Mouse (Mus musculus) heart, postnatal 14 days (tissue): Measurements from ENCODE around the gene Gpm6a. TPM values are rescaled to one million over a fixed set of nuclear protein-coding genes. Genes with fewer than 3 reads are reported as not detected.

ENCODE experiments used
- total RNA-seq, 2 experiments: library from RNA; stranded (reverse); gene quantifications; 2 replicates each; pipeline ENCODE4 v1.2.3; 2021

Gene Gpm6a
- total RNA-seq, 2 experiments from 2014 or later: 8.9 to 11.5 TPM

Other genes with a start within 250 kb of the Gpm6a start
- gene Wdr17, start 67.7 kb upstream of the Gpm6a start, total RNA-seq: not detected